Mouse (Mus musculus) gastrocnemius, postnatal 14 days (tissue): Measurements from ENCODE around the gene Rhox3e. TPM values are rescaled to one million over a fixed set of nuclear protein-coding genes. Genes with fewer than 3 reads are reported as not detected.
"Not testable (repeated sequence)": the region's sequence is repeated elsewhere in the genome, so short reads cannot be mapped to it uniquely, and the experiment has no call there.

Source experiments
- DNase-seq: peaks from one replicate; pipeline ENCODE4 v3.0.0; 2021; ENCODE audit warnings: mixed read lengths
- intact Hi-C: fragments of 180-260 bp; cut with DNase I; formaldehyde crosslinking; loops from one replicate; pipeline ENCODE4 v1.15.1; 2025; ENCODE audit warnings: low total_unique reads
- long read RNA-seq, 2 experiments: library from polyadenylated mRNA; stranded (forward); transcript quantifications; one replicate each; pipeline ENCODE4 v2.0.0; 2021
- total RNA-seq, 2 experiments: library from RNA; stranded (reverse); gene quantifications; 2 replicates each; pipeline ENCODE4 v1.2.3; 2021

The Rhox3e gene
- not detected for total RNA-seq
- long read RNA-seq, experiment 1 = 0 reads
- long read RNA-seq, experiment 2 = 0 reads

DNA sequence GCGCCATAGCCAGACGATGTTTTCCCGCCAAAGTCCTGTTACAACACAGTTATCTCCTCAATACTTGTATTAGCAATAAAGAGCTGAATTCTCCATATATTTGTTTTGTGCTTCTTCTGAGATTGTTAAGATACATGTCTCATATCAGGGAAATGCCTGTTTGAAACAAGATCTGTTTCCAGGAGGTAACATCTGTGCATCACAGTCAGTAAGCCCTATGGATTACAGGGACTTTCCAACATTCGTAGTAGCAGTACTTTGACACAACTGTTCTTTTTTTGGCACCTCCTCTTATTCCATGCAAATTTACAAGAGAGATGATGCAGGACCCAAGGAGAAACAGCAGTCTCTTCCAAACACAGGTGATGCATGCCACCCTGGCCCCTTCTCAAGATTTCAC, at the start of gene Rhox3e:
TSS of gene Rhox3e (plus strand) at position 301 of the 400 bp plus-strand sequence.
- intact Hi-C loops, DNase-seq: not testable (repeated sequence)

DNA sequence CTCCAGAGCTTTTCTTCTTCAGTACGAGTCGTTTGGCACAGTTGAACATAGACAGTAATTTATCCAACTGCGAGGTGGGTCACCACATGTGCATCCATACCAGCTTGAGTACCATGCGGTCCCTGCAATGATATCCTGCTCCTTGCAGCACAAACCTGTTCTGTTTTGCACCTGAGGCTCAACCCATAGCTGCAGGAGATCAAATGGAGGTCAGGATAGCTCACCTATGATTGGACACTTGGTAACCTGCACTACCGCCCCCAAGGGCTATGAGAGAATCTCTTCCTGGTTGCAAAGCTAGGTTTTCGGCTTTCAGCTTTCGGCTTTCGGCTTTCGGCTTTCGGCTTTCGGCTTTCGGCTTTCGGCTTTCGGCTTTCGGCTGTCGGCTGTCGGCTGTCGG, 27.8 kb upstream of the Rhox3e start, which contains the start of gene Rhox4d:
TSS of gene Rhox4d (plus strand) at position 301 of the 400 bp plus-strand sequence.
- DNase-seq, intact Hi-C loops: not testable (repeated sequence)

DNA sequence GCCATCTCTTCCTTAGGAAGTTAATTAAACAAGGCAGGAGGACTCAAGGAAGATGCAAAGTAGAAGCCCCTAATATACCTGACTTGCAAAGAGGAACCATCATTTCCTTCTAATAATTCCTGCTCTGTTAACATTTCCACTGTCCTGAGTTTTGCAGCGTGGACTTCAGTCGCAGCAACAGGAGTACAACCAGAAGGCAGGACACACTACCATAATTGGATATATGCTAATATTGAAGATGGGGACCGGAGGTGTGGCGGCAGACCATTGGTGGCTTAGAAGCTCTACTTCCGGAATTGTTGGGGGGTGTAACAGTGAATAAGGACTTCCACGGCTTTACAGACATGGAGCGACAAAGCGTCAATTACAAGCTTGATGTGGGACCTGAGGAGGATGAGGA, 11.7 kb upstream of the Rhox3e start, which contains the start of gene Rhox2e:
TSS of gene Rhox2e (plus strand) at position 301 of the 400 bp plus-strand sequence.
- intact Hi-C loops, DNase-seq: not testable (repeated sequence)

DNA sequence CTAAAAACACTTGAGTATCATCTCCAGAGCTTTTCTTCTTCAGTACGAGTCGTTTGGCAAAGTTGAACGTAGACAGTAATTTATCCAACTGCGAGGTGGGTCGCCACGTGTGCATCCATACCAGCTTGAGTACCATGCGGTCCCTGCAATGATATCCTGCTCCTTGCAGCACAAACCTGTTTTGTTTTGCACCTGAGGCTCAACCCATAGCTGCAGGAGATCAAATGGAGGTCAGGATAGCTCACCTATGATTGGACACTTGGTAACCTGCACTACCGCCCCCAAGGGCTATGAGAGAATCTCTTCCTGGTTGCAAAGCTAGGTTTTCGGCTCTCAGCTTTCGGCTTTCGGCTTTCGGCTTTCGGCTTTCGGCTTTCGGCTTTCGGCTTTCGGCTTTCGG, 15.3 kb downstream of the Rhox3e start, which contains the start of gene Rhox4e:
TSS of gene Rhox4e (plus strand) at position 301 of the 400 bp plus-strand sequence.
- intact Hi-C loops, DNase-seq: not testable (repeated sequence)

DNA sequence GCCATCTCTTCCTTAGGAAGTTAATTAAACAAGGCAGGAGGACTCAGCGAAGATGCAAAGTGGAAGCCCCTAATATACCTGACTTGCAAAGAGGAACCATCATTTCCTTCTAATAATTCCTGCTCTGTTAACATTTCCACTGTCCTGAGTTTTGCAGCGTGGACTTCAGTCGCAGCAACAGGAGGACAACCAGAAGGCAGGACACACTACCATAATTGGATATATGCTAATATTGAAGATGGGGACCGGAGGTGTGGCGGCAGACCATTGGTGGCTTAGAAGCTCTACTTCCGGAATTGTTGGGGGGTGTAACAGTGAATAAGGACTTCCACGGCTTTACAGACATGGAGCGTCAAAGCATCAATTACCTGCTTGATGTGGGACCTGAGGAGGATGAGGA, 29.3 kb downstream of the Rhox3e start, which contains the start of gene Rhox2f:
TSS of gene Rhox2f (plus strand) at position 301 of the 400 bp plus-strand sequence.
- DNase-seq, intact Hi-C loops: not testable (repeated sequence)

DNA sequence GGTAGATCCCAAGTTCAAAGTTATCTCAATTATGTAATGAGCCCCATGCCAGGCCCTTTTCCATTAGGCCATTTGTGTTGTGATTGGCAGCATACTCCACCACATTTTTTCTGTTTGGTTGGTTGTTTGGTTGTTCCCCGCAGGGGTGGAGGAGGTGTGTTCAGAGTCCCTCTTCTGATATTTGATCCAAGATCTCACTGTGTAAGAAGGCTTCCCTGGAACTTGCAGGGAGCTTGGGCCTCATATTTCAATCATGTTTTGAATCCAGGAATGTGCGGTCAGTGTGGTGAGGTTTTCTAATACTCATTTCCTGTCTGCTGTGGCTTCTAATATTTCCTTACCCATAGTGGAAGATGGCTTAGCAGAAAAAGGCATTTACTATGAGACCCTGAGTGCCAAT, 30.8 kb downstream of the Rhox3e start:
- intact Hi-C loops, DNase-seq: not testable (repeated sequence)

DNA sequence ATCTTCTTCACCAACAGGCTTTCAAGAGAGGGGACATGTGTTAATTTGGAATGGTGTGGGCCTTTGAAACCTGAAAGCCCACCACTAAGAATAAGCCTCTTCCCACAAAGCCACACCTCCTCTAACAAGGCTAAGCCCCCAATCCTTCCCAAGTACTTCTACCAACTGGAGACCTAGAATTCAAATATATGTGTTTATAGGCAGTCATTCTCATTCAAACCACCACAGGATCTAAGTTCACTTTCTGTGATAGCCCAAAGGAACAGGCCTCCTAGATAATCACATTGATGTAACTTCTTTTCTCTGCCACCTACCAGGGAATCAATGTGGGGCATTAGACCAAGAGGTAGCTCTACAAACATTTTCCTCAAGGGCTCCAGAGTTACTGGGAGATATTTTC, 38.9 kb downstream of the Rhox3e start, which contains the start of gene Rhox3f:
TSS of gene Rhox3f (plus strand) at position 301 of the 400 bp plus-strand sequence.
- DNase-seq, intact Hi-C loops: not testable (repeated sequence)

Other genes with a start within 250 kb of the Rhox3e start
- under 1 TPM in 1 of 2 experiments, not detected in 1; 0.35 TPM for gene Rhox3a2, start 162.0 kb upstream of the Rhox3e start, total RNA-seq
- gene Rhox4a2, start 151.2 kb upstream of the Rhox3e start, total RNA-seq = not detected
- gene Rhox2b, start 130.0 kb upstream of the Rhox3e start, total RNA-seq = not detected
- not detected for gene Rhox4b, start 109.5 kb upstream of the Rhox3e start, total RNA-seq
- gene Rhox2c, start 88.3 kb upstream of the Rhox3e start, total RNA-seq = not detected
- gene Rhox3c, start 83.4 kb upstream of the Rhox3e start, total RNA-seq = not detected
- gene Rhox4c, start 61.7 kb upstream of the Rhox3e start, total RNA-seq = not detected
- not detected for gene Rhox2d, start 48.6 kb upstream of the Rhox3e start, total RNA-seq
- gene Rhox4d, start 27.7 kb upstream of the Rhox3e start, total RNA-seq = not detected
- not detected for gene Rhox2e, start 11.6 kb upstream of the Rhox3e start, total RNA-seq
- gene Rhox4e, start 15.4 kb downstream of the Rhox3e start, total RNA-seq = not detected
- gene Rhox2f, start 29.4 kb downstream of the Rhox3e start, total RNA-seq = not detected
- not detected for gene Rhox3f, start 39.0 kb downstream of the Rhox3e start, total RNA-seq
- gene Rhox4f, start 65.7 kb downstream of the Rhox3e start, total RNA-seq = not detected
- not detected for gene Rhox3g, start 86.6 kb downstream of the Rhox3e start, total RNA-seq
- gene Rhox2g, start 101.5 kb downstream of the Rhox3e start, total RNA-seq = not detected
- gene Rhox4g, start 109.3 kb downstream of the Rhox3e start, total RNA-seq = not detected
- gene Rhox3h, start 126.7 kb downstream of the Rhox3e start, total RNA-seq = not detected
- not detected for gene Rhox2h, start 131.3 kb downstream of the Rhox3e start, total RNA-seq